Mouse (Mus musculus) ES-E14 (cell line): ENCODE measurements at regions not wholly inside any gene's neighbourhood (a gene's known extent, or its start where the extent isn't known, plus 50 kb on each side); places are given as distances from the start of the nearest gene placed in this dataset.

Experiments
- DNase-seq: peaks from one replicate; pipeline ENCODE4 v3.0.0-alpha.2; 2013; ENCODE audit warnings: low read depth, low spot score
- H3K27ac ChIP-seq: 2 replicates; pipeline ENCODE4 v1.5.1; 2012; ENCODE audit warnings: low read depth, mild to moderate bottlenecking, low read length, moderate library complexity, mixed read lengths; ENCODE audit not compliant: poor library complexity, insufficient read depth, severe bottlenecking
- H3K36me3 ChIP-seq: 2 replicates; pipeline ENCODE4 v1.6.1; 2012; ENCODE audit warnings: mild to moderate bottlenecking, low read length, moderate library complexity, mixed read lengths; ENCODE audit not compliant: control insufficient read depth, poor library complexity, insufficient read depth, severe bottlenecking
- H3K4me1 ChIP-seq, 2 experiments: fragments of 150-350 bp in 1 of 2; sonication (generic) in 1 of 2; 2 replicates each; pipeline ENCODE4 v1.6.1; 2012; ENCODE audit warnings: low read length in 2 of 2, mild to moderate bottlenecking in 1 of 2, mixed read lengths in 1 of 2; ENCODE audit not compliant: control insufficient read depth in 2 of 2, insufficient read depth in 2 of 2, poor library complexity in 1 of 2
- H3K4me3 ChIP-seq, 2 experiments: fragments of 150-350 bp in 1 of 2; sonication (generic) in 1 of 2; 2 replicates each; pipeline ENCODE4 v1.5.1; 2012; ENCODE audit warnings: low read length in 2 of 2, low read depth in 1 of 2, mild to moderate bottlenecking in 1 of 2, mixed read lengths in 1 of 2; ENCODE audit not compliant: insufficient read depth in 1 of 2, poor library complexity in 1 of 2, severe bottlenecking in 1 of 2
- H3K9ac ChIP-seq: 2 replicates; pipeline ENCODE4 v1.6.1; 2012; ENCODE audit warnings: low read depth, mild to moderate bottlenecking, low read length, mixed read lengths; ENCODE audit not compliant: poor library complexity, insufficient read depth, severe bottlenecking
- H3K9me3 ChIP-seq: fragments of 150-350 bp; sonication (generic); 2 replicates; pipeline ENCODE4 v1.6.1; 2012; ENCODE audit warnings: low read depth, mild to moderate bottlenecking, low read length; ENCODE audit not compliant: control insufficient read depth, insufficient read depth
- CHD2 ChIP-seq: IDR thresholded peaks from 2 replicates; pipeline ENCODE4 v1.6.1; 2014; ENCODE audit warnings: mild to moderate bottlenecking, low read depth, low read length, inconsistent platforms
- HCFC1 ChIP-seq: IDR thresholded peaks from 2 replicates; pipeline ENCODE4 v1.6.1; 2012; ENCODE audit warnings: low read length, inconsistent platforms, borderline replicate concordance; ENCODE audit not compliant: insufficient read depth
- MAFK ChIP-seq: IDR thresholded peaks from 2 replicates; pipeline ENCODE4 v1.6.1; 2014; ENCODE audit warnings: mild to moderate bottlenecking, low read depth, low read length, inconsistent platforms; ENCODE audit not compliant: insufficient read depth
- ZC3H11A ChIP-seq: IDR thresholded peaks from 2 replicates; pipeline ENCODE4 v1.6.1; 2012; ENCODE audit warnings: low read depth, mild to moderate bottlenecking, inconsistent platforms, low read length, borderline replicate concordance
- ZNF384 ChIP-seq: IDR thresholded peaks from 2 replicates; pipeline ENCODE4 v1.6.1; 2012; ENCODE audit warnings: low read depth, low read length, inconsistent platforms
- in situ Hi-C, 2 experiments: fragments of 600-800 bp; cut with MboI; formaldehyde crosslinking; loops; one replicate each; pipeline ENCODE4 v1.15.1; 2025; ENCODE audit warnings: low sequenced_read_pairs in 2 of 2, inconsistent platforms in 1 of 2; ENCODE audit not compliant: unreplicated experiment in 2 of 2

DNA sequence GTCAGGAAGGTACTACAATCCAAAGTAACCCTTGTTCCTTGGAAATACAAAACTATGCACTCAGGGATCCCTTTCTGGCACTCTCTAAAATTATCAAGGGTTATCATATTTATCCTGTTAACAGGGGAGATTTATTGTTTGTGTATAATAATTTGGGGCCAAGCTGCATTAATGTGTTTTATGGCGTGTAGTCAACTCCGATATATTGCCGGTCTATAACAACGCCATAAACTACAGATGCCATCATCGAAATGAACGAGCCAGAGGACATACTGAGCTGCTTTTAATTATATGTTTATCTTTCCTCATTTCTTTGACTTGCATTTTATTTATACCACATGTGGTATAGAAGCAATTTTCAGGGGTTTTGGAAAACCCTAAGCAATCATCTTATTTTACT, 147.2 kb downstream of the Nr2f2 start:
- in situ Hi-C loops: no loop called here
- Histone ChIP-seq H3K36me3 (no peaks in the 10 kb centered on the region), H3K9me3 (no peaks in the 10 kb centered on the region), H3K4me1 (no peaks in the 10 kb centered on the region), H3K9ac (no peak overlapping the region), H3K4me3 (no peak overlapping the region), H3K27ac (no peak overlapping the region)
- TF ChIP-seq CHD2: no peak
- no peak for TF ChIP-seq ZC3H11A
- TF ChIP-seq MAFK: no peak
- TF ChIP-seq ZNF384: no peak
- no peak for TF ChIP-seq HCFC1
- no peak for DNase-seq

- no peak overlapping the region for H3K9ac ChIP-seq
- no peak for TF ChIP-seq ZC3H11A
- TF ChIP-seq MAFK: no peak
- TF ChIP-seq CHD2: no peak
- TF ChIP-seq HCFC1: no peak
- TF ChIP-seq ZNF384: no peak
- no peak overlapping the region for H3K4me3 ChIP-seq
- no peaks in the 10 kb centered on the region for H3K4me1 ChIP-seq
- in situ Hi-C loops: no loop called here
- no peaks in the 10 kb centered on the region for H3K36me3 ChIP-seq
- H3K9me3 ChIP-seq: no peaks in the 10 kb centered on the region
- DNase-seq: no peak
- H3K27ac ChIP-seq: no peak overlapping the region
These were observed 149.4 kb downstream of the Nr2f2 start for GRCm38 (mm10) chr7:70217137-70217536.

DNA sequence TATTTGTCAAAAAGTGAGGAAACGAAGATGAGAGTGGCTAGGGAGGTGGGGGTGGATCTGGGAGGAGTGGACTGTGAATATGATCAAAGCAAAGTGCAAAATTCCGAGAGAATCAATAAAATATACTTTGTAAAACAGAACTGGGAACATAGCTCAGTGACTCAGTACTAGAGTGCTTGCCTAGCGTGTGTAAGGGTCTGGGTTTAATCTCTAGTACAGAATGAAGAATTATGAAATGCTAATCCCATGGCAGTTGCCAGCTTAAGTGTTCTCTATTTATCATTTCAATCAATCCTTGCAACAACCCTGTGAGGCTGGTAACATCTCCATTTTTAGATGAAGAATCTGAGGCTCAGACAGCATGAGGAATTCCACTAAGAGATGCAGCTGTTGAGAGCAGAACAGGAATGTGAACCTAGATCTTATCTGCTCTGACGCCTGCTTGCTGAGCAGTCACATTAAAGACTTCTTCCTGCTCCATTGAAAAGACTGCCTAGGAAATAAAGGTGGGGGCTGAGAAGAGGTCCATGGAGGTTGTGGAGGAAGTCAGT, 152.5 kb downstream of the Nr2f2 start:
- DNase-seq: no peak
- in situ Hi-C loops: no loop called here
- Histone ChIP-seq H3K27ac (no peak overlapping the region), H3K9ac (no peak overlapping the region), H3K4me3 (no peak overlapping the region), H3K36me3 (no peaks in the 10 kb centered on the region), H3K9me3 (no peaks in the 10 kb centered on the region), H3K4me1 (no peaks in the 10 kb centered on the region)
- TF ChIP-seq CHD2 (no peak), ZC3H11A (no peak), ZNF384 (no peak)

DNA sequence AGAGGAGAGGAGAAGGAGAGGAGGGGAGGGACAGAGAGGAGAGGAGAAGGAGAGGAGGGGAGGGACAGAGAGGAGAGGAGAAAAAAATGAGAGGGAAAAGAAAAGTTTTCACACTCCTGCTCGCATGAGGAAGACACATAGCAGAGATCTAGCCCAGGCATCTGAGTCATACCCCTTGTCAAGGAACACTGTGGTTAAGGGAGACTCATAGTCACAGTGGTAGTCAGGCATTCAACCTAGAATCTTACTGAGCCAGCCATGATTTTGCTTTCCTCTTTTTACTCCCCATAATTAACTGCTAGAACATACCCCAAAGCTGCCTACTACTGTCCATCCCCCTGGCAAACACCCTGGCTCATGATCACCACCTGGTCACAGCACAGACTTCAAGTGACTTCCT, 160.6 kb downstream of the Nr2f2 start:
- no peak for DNase-seq
- Histone ChIP-seq H3K4me3 (no peak overlapping the region), H3K4me1 (no peaks in the 10 kb centered on the region), H3K9ac (no peak overlapping the region), H3K36me3 (no peaks in the 10 kb centered on the region), H3K27ac (no peak overlapping the region), H3K9me3 (no peaks in the 10 kb centered on the region)
- TF ChIP-seq HCFC1 (no peak), CHD2 (no peak), MAFK (no peak), ZNF384 (no peak)
- in situ Hi-C loops: no loop called here

- no peak for TF ChIP-seq MAFK
- no peak for TF ChIP-seq HCFC1
- Histone ChIP-seq H3K36me3 (no peaks in the 10 kb centered on the region), H3K4me1 (no peaks in the 10 kb centered on the region), H3K9me3 (no peaks in the 10 kb centered on the region), H3K9ac (no peak overlapping the region), H3K4me3 (no peak overlapping the region), H3K27ac (no peak overlapping the region)
- DNase-seq: peak; percentile 20
- in situ Hi-C loops: no loop called here
These were observed 166.3 kb downstream of the Nr2f2 start for GRCm38 (mm10) chr7:70200188-70200587.
